Mouse (Mus musculus): ENCODE results near the gene Adat2. TPM values are rescaled to one million over a fixed set of nuclear protein-coding genes. Genes with fewer than 3 reads are reported as not detected.

Adat2 gene
- polyA plus RNA-seq, 2 experiments, result 4.8 to 10.2 TPM

- Histone ChIP-seq H3K4me1 (ENCODE audit: control insufficient read depth, insufficient read depth, low read length) (no peaks in the 10 kb centered on the region), H3K9me3 (ENCODE audit: control insufficient read depth, low read length) (no peaks in the 10 kb centered on the region), H3K9ac (ENCODE audit: low read depth, low read length, severe bottlenecking) (no peak overlapping the region), H3K36me3 (ENCODE audit: control insufficient read depth, insufficient read depth, low read length) (peaks cover 46% of the 10 kb centered on the region), H3K27ac (replicated peaks; ENCODE audit: low read depth, low read length) (no peak overlapping the region), H3K4me2 (replicated peaks; ENCODE audit: low read depth, low read length, severe bottlenecking) (no peak overlapping the region), H3K27me3 (ENCODE audit: control insufficient read depth, insufficient read depth, low read length) (no peaks in the 10 kb centered on the region), H3K4me3 (replicated peaks; ENCODE audit: low read length) (no peak overlapping the region)
- ATAC-seq (ENCODE audit: low FRiP score, low read depth) (no peak), DNase-seq (ENCODE audit: low spot score) (no peak)
- TF ChIP-seq POLR2A (IDR thresholded peaks at IDR 0.05; ENCODE audit: borderline replicate concordance, extremely low read depth, insufficient read depth, insufficient read length), result no peak
- 92% methylated on average over 7 of the region's 7 CpGs for WGBS
These were observed 12.8 kb upstream of the Adat2 start for GRCm38 (mm10) chr10:13539769-13540333.

GRCm38 (mm10) chr10:13541721-13542120 is 11.0 kb upstream of the Adat2 start:
- 94% methylated on average over 5 of the region's 5 CpGs for WGBS
- no peak overlapping the region for H3K9ac ChIP-seq (ENCODE audit: low read depth, low read length, severe bottlenecking)
- no peaks in the 10 kb centered on the region for H3K27me3 ChIP-seq (ENCODE audit: control insufficient read depth, insufficient read depth, low read length)
- H3K9me3 ChIP-seq (ENCODE audit: control insufficient read depth, low read length), result no peaks in the 10 kb centered on the region
- no peak for ATAC-seq (ENCODE audit: low FRiP score, low read depth)
- TF ChIP-seq POLR2A (IDR thresholded peaks at IDR 0.05; ENCODE audit: borderline replicate concordance, extremely low read depth, insufficient read depth, insufficient read length), result no peak
- H3K4me2 ChIP-seq (replicated peaks; ENCODE audit: low read depth, low read length, severe bottlenecking), result no peak overlapping the region
- H3K27ac ChIP-seq (replicated peaks; ENCODE audit: low read depth, low read length), result no peak overlapping the region
- no peak overlapping the region for H3K4me3 ChIP-seq (replicated peaks; ENCODE audit: low read length)
- H3K4me1 ChIP-seq (ENCODE audit: control insufficient read depth, insufficient read depth, low read length), result no peaks in the 10 kb centered on the region
- no peak for DNase-seq (ENCODE audit: low spot score)
- H3K36me3 ChIP-seq (ENCODE audit: control insufficient read depth, insufficient read depth, low read length), result peaks cover 40% of the 10 kb centered on the region

GRCm38 (mm10) chr10:13553498-13553985 is 848 bp downstream of the Adat2 start:
- DNase-seq (ENCODE audit: low spot score), result no peak
- H3K9me3 ChIP-seq (ENCODE audit: control insufficient read depth, low read length), result no peaks in the 10 kb centered on the region
- TF ChIP-seq POLR2A (IDR thresholded peaks at IDR 0.05; ENCODE audit: borderline replicate concordance, extremely low read depth, insufficient read depth, insufficient read length), result no peak
- H3K36me3 ChIP-seq (ENCODE audit: control insufficient read depth, insufficient read depth, low read length), result 0 out of 2 replicates have a peak, but pooled peaks cover 2% of the 10 kb centered on the region
- peak overlapping the region; percentile 68 for H3K4me2 ChIP-seq (replicated peaks; ENCODE audit: low read depth, low read length, severe bottlenecking)
- peak overlapping the region; percentile 85 for H3K9ac ChIP-seq (ENCODE audit: low read depth, low read length, severe bottlenecking)
- ATAC-seq (ENCODE audit: low FRiP score, low read depth), result 0 out of 2 replicates have a peak, but pooled peaks have one; percentile 3
- peaks cover 4% of the 10 kb centered on the region; the same call in 1 of the 2 replicates for H3K4me1 ChIP-seq (ENCODE audit: control insufficient read depth, insufficient read depth, low read length)
- WGBS, result 26% methylated on average over 10 of the region's 10 CpGs
- H3K4me3 ChIP-seq (replicated peaks; ENCODE audit: low read length), result peak overlapping the region; percentile 71
- H3K27me3 ChIP-seq (ENCODE audit: control insufficient read depth, insufficient read depth, low read length), result no peaks in the 10 kb centered on the region
- peak overlapping the region; percentile 73; the same call in 1 of the 2 replicates for H3K27ac ChIP-seq (replicated peaks; ENCODE audit: low read depth, low read length)

GRCm38 (mm10) chr10:13554316-13554715 is 1.6 kb downstream of the Adat2 start:
- WGBS, result 78% methylated on average over 1 of the region's 1 CpGs
- ATAC-seq (ENCODE audit: low FRiP score, low read depth), result no peak

GRCm38 (mm10) chr10:13560014-13560674 is 7.5 kb downstream of the Adat2 start:
- Histone ChIP-seq H3K27me3 (ENCODE audit: control insufficient read depth, insufficient read depth, low read length) (no peaks in the 10 kb centered on the region), H3K4me1 (ENCODE audit: control insufficient read depth, insufficient read depth, low read length) (peaks cover 7% of the 10 kb centered on the region; the same call in 1 of the 2 replicates), H3K4me2 (replicated peaks; ENCODE audit: low read depth, low read length, severe bottlenecking) (no peak overlapping the region), H3K4me3 (replicated peaks; ENCODE audit: low read length) (no peak overlapping the region), H3K9ac (ENCODE audit: low read depth, low read length, severe bottlenecking) (no peak overlapping the region), H3K9me3 (ENCODE audit: control insufficient read depth, low read length) (no peaks in the 10 kb centered on the region), H3K36me3 (ENCODE audit: control insufficient read depth, insufficient read depth, low read length) (peaks cover 24% of the 10 kb centered on the region), H3K27ac (replicated peaks; ENCODE audit: low read depth, low read length) (no peak overlapping the region)
- no peak for DNase-seq (ENCODE audit: low spot score)
- ATAC-seq (ENCODE audit: low FRiP score, low read depth), result no peak
- WGBS, result 90% methylated on average over 13 of the region's 13 CpGs
- TF ChIP-seq POLR2A (IDR thresholded peaks at IDR 0.05; ENCODE audit: borderline replicate concordance, extremely low read depth, insufficient read depth, insufficient read length), result no peak

More at GRCm38 (mm10) chr10:13554316-13554715, 1.6 kb downstream of the Adat2 start:
- Histone ChIP-seq H3K9me3 (ENCODE audit: control insufficient read depth, low read length) (no peaks in the 10 kb centered on the region), H3K4me1 (ENCODE audit: control insufficient read depth, insufficient read depth, low read length) (peaks cover 4% of the 10 kb centered on the region; the same call in 1 of the 2 replicates), H3K27me3 (ENCODE audit: control insufficient read depth, insufficient read depth, low read length) (no peaks in the 10 kb centered on the region), H3K36me3 (ENCODE audit: control insufficient read depth, insufficient read depth, low read length) (0 out of 2 replicates have a peak, but pooled peaks cover 2% of the 10 kb centered on the region), H3K27ac (replicated peaks; ENCODE audit: low read depth, low read length) (no peak overlapping the region), H3K4me2 (replicated peaks; ENCODE audit: low read depth, low read length, severe bottlenecking) (no peak overlapping the region), H3K4me3 (replicated peaks; ENCODE audit: low read length) (no peak overlapping the region), H3K9ac (ENCODE audit: low read depth, low read length, severe bottlenecking) (no peak overlapping the region)
- no peak for TF ChIP-seq POLR2A (IDR thresholded peaks at IDR 0.05; ENCODE audit: borderline replicate concordance, extremely low read depth, insufficient read depth, insufficient read length)
- no peak for DNase-seq (ENCODE audit: low spot score)

Data from limb, embryonic 14.5 days (tissue).